Mouse (Mus musculus): ENCODE measurements around the gene Eif3i. TPM values are rescaled to one million over a fixed set of nuclear protein-coding genes. Genes with fewer than 3 reads are reported as not detected.

Gene Eif3i
- polyA plus RNA-seq, 1 experiment from 2014 or later, result 274 TPM

DNA sequence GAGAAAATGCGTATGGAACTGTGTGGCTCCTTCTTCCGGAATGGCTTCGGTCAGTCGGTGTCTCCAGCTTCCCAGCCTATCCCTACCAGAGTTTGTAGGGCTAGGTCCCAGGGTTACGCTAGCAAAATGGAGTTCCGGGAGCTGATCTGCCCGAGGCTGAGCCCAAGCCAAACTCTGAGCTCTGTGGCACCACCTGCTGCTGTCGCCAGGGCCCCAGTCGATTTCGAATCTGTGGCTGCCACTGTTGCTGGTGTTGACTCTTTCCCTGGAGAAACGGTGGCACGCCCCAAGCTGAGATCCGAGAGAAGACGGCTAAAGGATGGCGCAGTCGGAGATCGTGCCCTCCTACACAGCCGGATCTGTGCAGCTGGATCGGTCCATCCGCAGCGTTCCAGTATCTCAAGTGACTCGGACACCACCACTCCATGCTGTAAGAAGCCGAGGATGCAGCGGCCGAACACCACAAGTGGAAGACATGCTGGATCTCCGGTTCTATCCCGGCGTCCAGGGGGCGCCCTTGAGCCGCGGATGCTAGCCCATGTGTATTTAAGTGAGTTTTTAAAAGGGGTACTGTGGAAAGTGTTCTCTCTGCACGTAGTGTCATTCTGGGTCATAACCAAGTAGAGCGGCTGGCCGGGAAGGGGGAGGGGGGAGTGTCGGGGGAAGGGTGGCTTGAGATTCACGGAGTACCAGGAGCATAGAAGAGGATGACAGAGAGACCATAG is 15.4 kb downstream of the Eif3i start:
- H3K9ac ChIP-seq (ENCODE audit: low read depth, low read length), result peak overlapping the region; percentile 1; the same call in 1 of the 2 replicates
- peak; percentile 89 for DNase-seq (ENCODE audit: low spot score)
- H3K27ac ChIP-seq (ENCODE audit: low read depth, low read length), result no peak overlapping the region
- H3K4me3 ChIP-seq (ENCODE audit: low read depth, low read length), result peak overlapping the region; percentile 31
- WGBS, result 3% methylated on average over 36 of the region's 36 CpGs
- peak; percentile 47 for ATAC-seq (ENCODE audit: low FRiP score)
- H3K4me2 ChIP-seq (replicated peaks; ENCODE audit: low read depth, low read length), result peak overlapping the region; percentile 47
- no peaks in the 10 kb centered on the region for H3K36me3 ChIP-seq (ENCODE audit: control insufficient read depth, insufficient read depth, low read length)
- H3K27me3 ChIP-seq (ENCODE audit: control insufficient read depth, insufficient read depth, low read length), result no peaks in the 10 kb centered on the region
- H3K4me1 ChIP-seq (replicated peaks; ENCODE audit: control insufficient read depth, insufficient read depth, low read length), result no peaks in the 10 kb centered on the region
- no peaks in the 10 kb centered on the region for H3K9me3 ChIP-seq (ENCODE audit: control insufficient read depth, low read length)

DNA sequence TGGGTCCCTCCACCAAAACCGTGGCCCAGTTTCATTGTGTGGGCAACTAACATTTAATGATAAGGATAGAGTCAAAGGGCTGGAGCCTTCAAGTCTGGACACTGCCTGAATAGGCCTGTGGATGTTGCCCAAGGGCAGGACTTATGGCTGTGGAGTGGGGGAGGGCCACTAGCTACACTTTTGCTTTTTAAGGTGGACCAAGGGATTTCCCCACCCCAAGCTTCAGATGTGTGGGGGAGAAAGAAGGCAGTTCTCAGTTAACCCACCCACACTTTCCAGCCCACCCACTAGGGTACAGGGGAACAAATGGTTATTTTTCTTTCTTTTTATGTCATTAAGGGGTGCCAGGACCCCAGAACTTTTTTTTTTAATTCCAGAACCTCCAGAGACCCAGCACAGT is 16.1 kb downstream of the Eif3i start:
- Histone ChIP-seq H3K9ac (ENCODE audit: low read depth, low read length) (no peak overlapping the region), H3K27ac (ENCODE audit: low read depth, low read length) (no peak overlapping the region)
- no peak for DNase-seq (ENCODE audit: low spot score)

DNA sequence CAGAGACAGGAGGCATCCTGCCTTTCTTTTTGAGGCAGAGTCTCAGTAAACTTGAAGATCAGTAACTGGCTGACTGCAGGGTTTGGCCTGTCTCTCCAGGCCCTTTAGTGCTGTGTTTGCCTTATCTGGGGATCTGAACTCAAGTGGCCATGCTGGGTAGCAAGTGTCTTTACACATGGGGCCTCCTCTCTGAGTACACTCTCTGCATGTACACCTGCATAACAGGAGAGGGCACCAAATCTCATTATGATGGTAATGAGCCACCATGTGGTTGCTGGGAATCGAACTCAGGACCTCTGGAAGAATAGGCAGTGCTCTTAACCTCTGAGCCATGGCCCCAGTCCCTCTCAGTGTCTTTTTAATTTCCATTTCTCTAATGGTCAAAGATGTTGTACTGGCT is 18.2 kb downstream of the Eif3i start:
- DNase-seq (ENCODE audit: low spot score) (no peak), ATAC-seq (ENCODE audit: low FRiP score) (no peak)
- H3K27me3 ChIP-seq (ENCODE audit: control insufficient read depth, insufficient read depth, low read length), result no peaks in the 10 kb centered on the region
- H3K4me2 ChIP-seq (replicated peaks; ENCODE audit: low read depth, low read length), result no peak overlapping the region
- H3K9me3 ChIP-seq (ENCODE audit: control insufficient read depth, low read length), result no peaks in the 10 kb centered on the region
- H3K4me1 ChIP-seq (replicated peaks; ENCODE audit: control insufficient read depth, insufficient read depth, low read length), result no peaks in the 10 kb centered on the region
- 81% methylated on average over 1 of the region's 1 CpGs for WGBS
- no peak overlapping the region for H3K27ac ChIP-seq (ENCODE audit: low read depth, low read length)
- H3K36me3 ChIP-seq (ENCODE audit: control insufficient read depth, insufficient read depth, low read length), result no peaks in the 10 kb centered on the region
- no peak overlapping the region for H3K9ac ChIP-seq (ENCODE audit: low read depth, low read length)
- no peak overlapping the region for H3K4me3 ChIP-seq (ENCODE audit: low read depth, low read length)

More for the DNA sequence above, 16.1 kb downstream of the Eif3i start:
- ATAC-seq (ENCODE audit: low FRiP score), result no peak
- H3K36me3 ChIP-seq (ENCODE audit: control insufficient read depth, insufficient read depth, low read length), result no peaks in the 10 kb centered on the region
- no peaks in the 10 kb centered on the region for H3K9me3 ChIP-seq (ENCODE audit: control insufficient read depth, low read length)
- H3K4me2 ChIP-seq (replicated peaks; ENCODE audit: low read depth, low read length), result peak overlapping the region; percentile 47
- no peaks in the 10 kb centered on the region for H3K4me1 ChIP-seq (replicated peaks; ENCODE audit: control insufficient read depth, insufficient read depth, low read length)
- 70% methylated on average over 1 of the region's 1 CpGs for WGBS
- H3K27me3 ChIP-seq (ENCODE audit: control insufficient read depth, insufficient read depth, low read length), result no peaks in the 10 kb centered on the region
- no peak overlapping the region for H3K4me3 ChIP-seq (ENCODE audit: low read depth, low read length)

DNA sequence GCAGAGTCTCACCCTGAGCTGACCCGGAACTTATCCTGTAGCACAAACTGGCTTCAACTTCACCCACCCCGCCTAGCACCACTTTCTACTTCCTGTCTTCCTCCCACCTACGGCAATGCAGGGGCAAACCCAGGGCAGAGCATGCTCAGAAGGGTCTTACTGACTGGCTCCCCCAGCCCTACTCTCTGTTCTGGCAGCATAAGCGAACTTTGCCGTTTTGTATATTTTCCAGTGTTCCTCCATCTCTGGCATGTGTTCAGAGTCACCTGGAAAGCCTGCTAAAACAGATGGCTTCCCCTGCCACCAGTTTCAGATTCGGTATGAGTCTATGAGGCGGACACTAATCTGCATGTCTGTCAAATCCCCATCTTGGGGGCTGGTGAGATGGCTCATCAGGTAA is 20.1 kb downstream of the Eif3i start:
- no peak for DNase-seq (ENCODE audit: low spot score)
- no peak overlapping the region for H3K4me3 ChIP-seq (ENCODE audit: low read depth, low read length)
- ATAC-seq (ENCODE audit: low FRiP score), result no peak
- no peaks in the 10 kb centered on the region for H3K27me3 ChIP-seq (ENCODE audit: control insufficient read depth, insufficient read depth, low read length)
- H3K4me1 ChIP-seq (replicated peaks; ENCODE audit: control insufficient read depth, insufficient read depth, low read length), result 0 out of 2 replicates have a peak, but pooled peaks cover 2% of the 10 kb centered on the region
- H3K36me3 ChIP-seq (ENCODE audit: control insufficient read depth, insufficient read depth, low read length), result no peaks in the 10 kb centered on the region
- 80% methylated on average over 7 of the region's 7 CpGs for WGBS
- H3K27ac ChIP-seq (ENCODE audit: low read depth, low read length), result no peak overlapping the region
- no peak overlapping the region for H3K9ac ChIP-seq (ENCODE audit: low read depth, low read length)
- H3K9me3 ChIP-seq (ENCODE audit: control insufficient read depth, low read length), result no peaks in the 10 kb centered on the region
- no peak overlapping the region for H3K4me2 ChIP-seq (replicated peaks; ENCODE audit: low read depth, low read length)

DNA sequence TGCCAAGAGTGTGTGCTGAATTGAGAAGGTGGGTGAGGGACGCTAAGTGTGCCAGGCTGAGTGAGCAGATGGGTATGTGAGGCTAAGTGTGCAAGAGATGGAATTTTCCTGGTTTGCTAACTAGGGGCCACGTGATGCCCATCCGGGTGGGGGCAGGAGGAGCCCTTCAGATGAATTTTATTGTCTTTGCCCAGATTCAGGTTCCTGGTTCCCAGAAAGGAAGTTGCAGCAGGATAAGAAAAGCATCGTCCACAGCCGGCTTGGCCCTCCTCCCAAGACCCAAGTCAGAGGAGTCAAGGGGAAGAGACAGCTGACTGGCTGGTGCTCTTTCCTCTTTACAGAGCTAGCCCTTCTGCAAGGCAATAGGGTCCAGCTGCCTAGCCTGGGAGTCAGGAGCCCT is 22.0 kb downstream of the Eif3i start, which contains the start of gene Fam167b:
Gene Fam167b (minus strand): TSS at position 84 of the 400 bp plus-strand sequence.
- Histone ChIP-seq H3K36me3 (ENCODE audit: control insufficient read depth, insufficient read depth, low read length) (no peaks in the 10 kb centered on the region), H3K9me3 (ENCODE audit: control insufficient read depth, low read length) (no peaks in the 10 kb centered on the region), H3K27me3 (ENCODE audit: control insufficient read depth, insufficient read depth, low read length) (no peaks in the 10 kb centered on the region), H3K9ac (ENCODE audit: low read depth, low read length) (no peak within 1 kb of the TSS), H3K4me1 (replicated peaks; ENCODE audit: control insufficient read depth, insufficient read depth, low read length) (0 out of 2 replicates have a peak, but pooled peaks cover 2% of the 10 kb centered on the region), H3K4me2 (replicated peaks; ENCODE audit: low read depth, low read length) (no peak within 1 kb of the TSS), H3K27ac (ENCODE audit: low read depth, low read length) (no peak within 1 kb of the TSS), H3K4me3 (ENCODE audit: low read depth, low read length) (no peak within 1 kb of the TSS)
- ATAC-seq (ENCODE audit: low FRiP score), result no peak
- DNase-seq (ENCODE audit: low spot score), result no peak
- WGBS, result 91% methylated on average over 5 of the region's 5 CpGs

DNA sequence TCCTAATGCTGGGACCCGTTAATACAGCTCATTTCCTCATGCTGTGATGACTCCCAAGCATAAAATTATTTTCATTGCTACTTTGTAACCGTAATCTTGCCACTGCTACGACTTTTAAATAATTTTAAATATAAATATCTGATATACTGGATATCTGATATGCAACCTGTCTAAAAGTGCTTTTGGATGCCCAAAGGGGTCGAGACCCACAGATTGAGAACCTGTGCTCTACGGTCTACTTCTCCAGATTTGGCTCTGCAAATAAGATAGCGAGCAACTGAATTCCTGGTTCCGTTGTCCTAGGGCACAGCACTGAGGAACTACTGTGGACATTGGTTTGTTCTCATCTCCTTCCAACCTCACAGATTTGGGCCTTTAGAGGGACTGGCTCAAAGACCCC is 22.8 kb downstream of the Eif3i start:
- Histone ChIP-seq H3K9ac (ENCODE audit: low read depth, low read length) (no peak overlapping the region), H3K9me3 (ENCODE audit: control insufficient read depth, low read length) (no peaks in the 10 kb centered on the region), H3K27me3 (ENCODE audit: control insufficient read depth, insufficient read depth, low read length) (no peaks in the 10 kb centered on the region), H3K27ac (ENCODE audit: low read depth, low read length) (no peak overlapping the region), H3K4me3 (ENCODE audit: low read depth, low read length) (no peak overlapping the region), H3K4me1 (replicated peaks; ENCODE audit: control insufficient read depth, insufficient read depth, low read length) (0 out of 2 replicates have a peak, but pooled peaks cover 2% of the 10 kb centered on the region), H3K36me3 (ENCODE audit: control insufficient read depth, insufficient read depth, low read length) (no peaks in the 10 kb centered on the region), H3K4me2 (replicated peaks; ENCODE audit: low read depth, low read length) (no peak overlapping the region)
- DNase-seq (ENCODE audit: low spot score) (no peak), ATAC-seq (ENCODE audit: low FRiP score) (no peak)
- 83% methylated on average over 7 of the region's 7 CpGs for WGBS

DNA sequence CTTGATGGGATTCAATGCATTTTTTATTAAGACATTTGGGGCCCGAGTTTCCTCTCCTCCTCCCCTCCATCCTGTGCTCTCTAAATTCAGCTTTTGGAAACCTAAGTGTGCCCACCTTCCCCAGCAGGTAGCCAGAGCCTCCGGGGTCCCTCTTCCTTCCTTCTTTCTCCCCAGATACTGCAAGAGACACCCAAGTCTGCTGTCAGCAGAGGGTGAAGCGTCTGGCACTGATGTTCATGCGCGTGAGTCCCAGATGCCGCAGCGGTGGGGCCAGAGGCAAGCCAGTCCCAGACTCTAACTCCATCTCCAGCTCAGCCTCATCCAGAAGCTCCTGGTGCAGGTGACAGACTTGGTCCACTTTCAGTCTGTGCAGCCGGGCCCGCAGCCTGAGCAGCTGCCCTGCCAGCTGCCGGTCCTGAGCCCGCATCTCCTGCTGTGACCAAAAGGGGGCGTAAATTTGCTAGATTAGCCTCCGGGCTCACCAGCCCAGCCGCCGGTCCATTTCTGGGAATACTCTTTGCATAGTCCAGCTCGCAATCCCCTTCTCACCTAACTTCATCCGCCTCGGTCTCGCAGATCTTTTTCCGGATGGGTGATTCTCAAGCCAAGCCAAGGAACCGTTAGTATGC is 23.5 kb downstream of the Eif3i start:
- H3K27me3 ChIP-seq (ENCODE audit: control insufficient read depth, insufficient read depth, low read length), result no peaks in the 10 kb centered on the region
- no peak overlapping the region for H3K4me3 ChIP-seq (ENCODE audit: low read depth, low read length)
- H3K27ac ChIP-seq (ENCODE audit: low read depth, low read length), result no peak overlapping the region
- WGBS, result 35% methylated on average over 21 of the region's 21 CpGs
- H3K4me1 ChIP-seq (replicated peaks; ENCODE audit: control insufficient read depth, insufficient read depth, low read length), result 0 out of 2 replicates have a peak, but pooled peaks cover 2% of the 10 kb centered on the region
- H3K4me2 ChIP-seq (replicated peaks; ENCODE audit: low read depth, low read length), result no peak overlapping the region
- H3K9me3 ChIP-seq (ENCODE audit: control insufficient read depth, low read length), result no peaks in the 10 kb centered on the region
- no peaks in the 10 kb centered on the region for H3K36me3 ChIP-seq (ENCODE audit: control insufficient read depth, insufficient read depth, low read length)
- 0 out of 2 replicates have a peak overlapping the region, but pooled peaks have one; percentile 19 for H3K9ac ChIP-seq (ENCODE audit: low read depth, low read length)
- DNase-seq (ENCODE audit: low spot score), result peak; percentile 78
- no peak for ATAC-seq (ENCODE audit: low FRiP score)

DNA sequence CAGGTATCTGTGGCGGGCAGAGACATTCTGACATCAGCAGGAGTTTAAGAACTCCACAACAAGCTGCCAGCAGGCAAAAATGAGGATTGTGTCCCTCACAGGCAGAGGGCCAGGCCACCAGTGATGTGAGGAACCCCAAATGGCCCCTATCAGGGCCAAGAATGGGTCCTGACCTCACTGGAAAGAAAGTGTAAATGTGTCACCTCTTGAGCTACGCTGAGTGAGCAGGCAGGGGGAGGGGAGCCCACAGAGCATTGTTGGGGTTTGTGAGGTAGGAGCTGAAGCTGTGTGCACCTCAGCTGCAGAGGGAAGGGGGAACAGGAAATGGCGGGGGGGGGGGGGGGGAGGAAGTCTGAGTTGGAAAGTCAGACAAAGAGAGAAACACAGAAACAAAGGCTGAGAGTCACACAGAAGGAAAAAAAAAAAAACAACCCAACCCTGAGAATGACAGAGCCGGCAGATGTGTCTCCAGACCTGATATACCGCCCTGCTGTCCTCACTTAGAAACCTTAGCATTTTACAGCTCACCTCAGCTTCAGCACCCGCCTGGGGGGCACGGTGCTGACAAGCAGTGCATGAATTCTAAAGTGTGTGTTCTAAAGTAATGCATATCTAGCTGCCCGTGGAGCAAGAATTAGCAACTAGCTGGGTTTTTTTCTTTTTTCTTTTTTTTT is 25.1 kb downstream of the Eif3i start:
- no peaks in the 10 kb centered on the region for H3K36me3 ChIP-seq (ENCODE audit: control insufficient read depth, insufficient read depth, low read length)
- no peaks in the 10 kb centered on the region for H3K27me3 ChIP-seq (ENCODE audit: control insufficient read depth, insufficient read depth, low read length)
- ATAC-seq (ENCODE audit: low FRiP score) (no peak), DNase-seq (ENCODE audit: low spot score) (no peak)
- no peak overlapping the region for H3K27ac ChIP-seq (ENCODE audit: low read depth, low read length)
- no peaks in the 10 kb centered on the region for H3K9me3 ChIP-seq (ENCODE audit: control insufficient read depth, low read length)
- 0 out of 2 replicates have a peak, but pooled peaks cover 2% of the 10 kb centered on the region for H3K4me1 ChIP-seq (replicated peaks; ENCODE audit: control insufficient read depth, insufficient read depth, low read length)
- 59% methylated on average over 7 of the region's 8 CpGs for WGBS
- H3K4me2 ChIP-seq (replicated peaks; ENCODE audit: low read depth, low read length), result no peak overlapping the region
- no peak overlapping the region for H3K9ac ChIP-seq (ENCODE audit: low read depth, low read length)
- H3K4me3 ChIP-seq (ENCODE audit: low read depth, low read length), result no peak overlapping the region

Data from hindbrain, embryonic 11.5 days (tissue).